Mouse (Mus musculus): ENCODE results near the gene Ppp1r12b. TPM values are rescaled to one million over a fixed set of nuclear protein-coding genes. Genes with fewer than 3 reads are reported as not detected.

Gene Ppp1r12b
- polyA plus RNA-seq, 1 experiment from 2014 or later = 7.8 TPM

GRCm38 (mm10) chr1:134764831-134765458, 190.8 kb downstream of the Ppp1r12b start:
- Histone ChIP-seq H3K36me3 (ENCODE audit: control insufficient read depth, insufficient read depth, low read length) (no peaks in the 10 kb centered on the region), H3K27me3 (ENCODE audit: control insufficient read depth, insufficient read depth, low read length) (no peaks in the 10 kb centered on the region), H3K4me3 (ENCODE audit: low read depth, low read length) (no peak overlapping the region), H3K9ac (ENCODE audit: low read length) (no peak overlapping the region), H3K4me1 (ENCODE audit: control insufficient read depth, insufficient read depth, low read length) (peaks cover 2% of the 10 kb centered on the region; the same call in 1 of the 2 replicates), H3K27ac (ENCODE audit: low read depth, low read length) (no peak overlapping the region), H3K9me3 (ENCODE audit: control insufficient read depth, low read length) (no peaks in the 10 kb centered on the region), H3K4me2 (ENCODE audit: low read depth) (no peak overlapping the region)
- ATAC-seq (ENCODE audit: insufficient read depth, low FRiP score, low TSS enrichment) = no peak
- WGBS = 55% methylated on average over 7 of the region's 7 CpGs
- DNase-seq (ENCODE audit: low spot score) = no peak

GRCm38 (mm10) chr1:134763776-134764438, 191.8 kb downstream of the Ppp1r12b start:
- 73% methylated on average over 11 of the region's 11 CpGs for WGBS
- H3K9me3 ChIP-seq (ENCODE audit: control insufficient read depth, low read length) = no peaks in the 10 kb centered on the region
- H3K4me2 ChIP-seq (ENCODE audit: low read depth) = no peak overlapping the region
- no peak overlapping the region for H3K27ac ChIP-seq (ENCODE audit: low read depth, low read length)
- no peaks in the 10 kb centered on the region for H3K27me3 ChIP-seq (ENCODE audit: control insufficient read depth, insufficient read depth, low read length)
- ATAC-seq (ENCODE audit: insufficient read depth, low FRiP score, low TSS enrichment) = no peak
- H3K4me1 ChIP-seq (ENCODE audit: control insufficient read depth, insufficient read depth, low read length) = peaks cover 2% of the 10 kb centered on the region; the same call in 1 of the 2 replicates
- no peak overlapping the region for H3K9ac ChIP-seq (ENCODE audit: low read length)
- H3K36me3 ChIP-seq (ENCODE audit: control insufficient read depth, insufficient read depth, low read length) = no peaks in the 10 kb centered on the region
- H3K4me3 ChIP-seq (ENCODE audit: low read depth, low read length) = no peak overlapping the region
- DNase-seq (ENCODE audit: low spot score) = no peak

GRCm38 (mm10) chr1:134763250-134763649, 192.5 kb downstream of the Ppp1r12b start:
- DNase-seq (ENCODE audit: low spot score) (no peak), ATAC-seq (ENCODE audit: insufficient read depth, low FRiP score, low TSS enrichment) (no peak)
- no peak overlapping the region for H3K4me3 ChIP-seq (ENCODE audit: low read depth, low read length)
- 91% methylated on average over 4 of the region's 4 CpGs for WGBS
- no peak overlapping the region for H3K9ac ChIP-seq (ENCODE audit: low read length)
- H3K27ac ChIP-seq (ENCODE audit: low read depth, low read length) = no peak overlapping the region
- peaks cover 2% of the 10 kb centered on the region; the same call in 1 of the 2 replicates for H3K4me1 ChIP-seq (ENCODE audit: control insufficient read depth, insufficient read depth, low read length)
- no peaks in the 10 kb centered on the region for H3K36me3 ChIP-seq (ENCODE audit: control insufficient read depth, insufficient read depth, low read length)
- no peaks in the 10 kb centered on the region for H3K27me3 ChIP-seq (ENCODE audit: control insufficient read depth, insufficient read depth, low read length)
- no peaks in the 10 kb centered on the region for H3K9me3 ChIP-seq (ENCODE audit: control insufficient read depth, low read length)
- no peak overlapping the region for H3K4me2 ChIP-seq (ENCODE audit: low read depth)

GRCm38 (mm10) chr1:134761534-134761933, 194.2 kb downstream of the Ppp1r12b start:
- no peaks in the 10 kb centered on the region for H3K9me3 ChIP-seq (ENCODE audit: control insufficient read depth, low read length)
- H3K36me3 ChIP-seq (ENCODE audit: control insufficient read depth, insufficient read depth, low read length) = no peaks in the 10 kb centered on the region
- DNase-seq (ENCODE audit: low spot score) (no peak), ATAC-seq (ENCODE audit: insufficient read depth, low FRiP score, low TSS enrichment) (no peak)
- peaks cover 2% of the 10 kb centered on the region; the same call in 1 of the 2 replicates for H3K4me1 ChIP-seq (ENCODE audit: control insufficient read depth, insufficient read depth, low read length)
- no peak overlapping the region for H3K27ac ChIP-seq (ENCODE audit: low read depth, low read length)
- H3K9ac ChIP-seq (ENCODE audit: low read length) = no peak overlapping the region
- 90% methylated on average over 7 of the region's 7 CpGs for WGBS
- no peak overlapping the region for H3K4me3 ChIP-seq (ENCODE audit: low read depth, low read length)
- no peaks in the 10 kb centered on the region for H3K27me3 ChIP-seq (ENCODE audit: control insufficient read depth, insufficient read depth, low read length)
- H3K4me2 ChIP-seq (ENCODE audit: low read depth) = no peak overlapping the region

GRCm38 (mm10) chr1:134760642-134761041, 195.1 kb downstream of the Ppp1r12b start:
- Histone ChIP-seq H3K4me1 (ENCODE audit: control insufficient read depth, insufficient read depth, low read length) (peaks cover 2% of the 10 kb centered on the region; the same call in 1 of the 2 replicates), H3K9me3 (ENCODE audit: control insufficient read depth, low read length) (no peaks in the 10 kb centered on the region), H3K4me3 (ENCODE audit: low read depth, low read length) (no peak overlapping the region), H3K27ac (ENCODE audit: low read depth, low read length) (no peak overlapping the region), H3K9ac (ENCODE audit: low read length) (no peak overlapping the region), H3K27me3 (ENCODE audit: control insufficient read depth, insufficient read depth, low read length) (no peaks in the 10 kb centered on the region), H3K4me2 (ENCODE audit: low read depth) (no peak overlapping the region), H3K36me3 (ENCODE audit: control insufficient read depth, insufficient read depth, low read length) (no peaks in the 10 kb centered on the region)
- WGBS = 78% methylated on average over 5 of the region's 5 CpGs
- ATAC-seq (ENCODE audit: insufficient read depth, low FRiP score, low TSS enrichment) (no peak), DNase-seq (ENCODE audit: low spot score) (no peak)

- DNase-seq (ENCODE audit: low spot score) (no peak), ATAC-seq (ENCODE audit: insufficient read depth, low FRiP score, low TSS enrichment) (no peak)
- no peak overlapping the region for H3K4me3 ChIP-seq (ENCODE audit: low read depth, low read length)
- no peaks in the 10 kb centered on the region for H3K9me3 ChIP-seq (ENCODE audit: control insufficient read depth, low read length)
- no peak overlapping the region for H3K9ac ChIP-seq (ENCODE audit: low read length)
- no peaks in the 10 kb centered on the region for H3K4me1 ChIP-seq (ENCODE audit: control insufficient read depth, insufficient read depth, low read length)
- H3K27me3 ChIP-seq (ENCODE audit: control insufficient read depth, insufficient read depth, low read length) = no peaks in the 10 kb centered on the region
- no peak overlapping the region for H3K4me2 ChIP-seq (ENCODE audit: low read depth)
- 86% methylated on average over 6 of the region's 6 CpGs for WGBS
- H3K27ac ChIP-seq (ENCODE audit: low read depth, low read length) = no peak overlapping the region
- H3K36me3 ChIP-seq (ENCODE audit: control insufficient read depth, insufficient read depth, low read length) = no peaks in the 10 kb centered on the region
These were observed 196.6 kb downstream of the Ppp1r12b start for GRCm38 (mm10) chr1:134759133-134759532.

- Histone ChIP-seq H3K9me3 (ENCODE audit: control insufficient read depth, low read length) (no peaks in the 10 kb centered on the region), H3K4me3 (ENCODE audit: low read depth, low read length) (no peak overlapping the region), H3K9ac (ENCODE audit: low read length) (no peak overlapping the region), H3K4me1 (ENCODE audit: control insufficient read depth, insufficient read depth, low read length) (no peaks in the 10 kb centered on the region), H3K27ac (ENCODE audit: low read depth, low read length) (no peak overlapping the region), H3K4me2 (ENCODE audit: low read depth) (no peak overlapping the region), H3K27me3 (ENCODE audit: control insufficient read depth, insufficient read depth, low read length) (no peaks in the 10 kb centered on the region), H3K36me3 (ENCODE audit: control insufficient read depth, insufficient read depth, low read length) (no peaks in the 10 kb centered on the region)
- ATAC-seq (ENCODE audit: insufficient read depth, low FRiP score, low TSS enrichment) = no peak
- no peak for DNase-seq (ENCODE audit: low spot score)
- WGBS = 82% methylated on average over 3 of the region's 3 CpGs
These were observed 198.5 kb downstream of the Ppp1r12b start for GRCm38 (mm10) chr1:134757230-134757629.

GRCm38 (mm10) chr1:134756190-134756873, 199.4 kb downstream of the Ppp1r12b start:
- no peaks in the 10 kb centered on the region for H3K36me3 ChIP-seq (ENCODE audit: control insufficient read depth, insufficient read depth, low read length)
- H3K27ac ChIP-seq (ENCODE audit: low read depth, low read length) = no peak overlapping the region
- no peaks in the 10 kb centered on the region for H3K9me3 ChIP-seq (ENCODE audit: control insufficient read depth, low read length)
- 67% methylated on average over 10 of the region's 10 CpGs for WGBS
- H3K4me3 ChIP-seq (ENCODE audit: low read depth, low read length) = no peak overlapping the region
- no peaks in the 10 kb centered on the region for H3K4me1 ChIP-seq (ENCODE audit: control insufficient read depth, insufficient read depth, low read length)
- H3K9ac ChIP-seq (ENCODE audit: low read length) = no peak overlapping the region
- no peak for DNase-seq (ENCODE audit: low spot score)
- no peak overlapping the region for H3K4me2 ChIP-seq (ENCODE audit: low read depth)
- no peaks in the 10 kb centered on the region for H3K27me3 ChIP-seq (ENCODE audit: control insufficient read depth, insufficient read depth, low read length)
- peak; percentile 27; the same call in 1 of the 2 replicates for ATAC-seq (ENCODE audit: insufficient read depth, low FRiP score, low TSS enrichment)
